Mouse (Mus musculus): Measurements from ENCODE around the gene Wfdc13.
"Not testable (repeated sequence)": the region's sequence is repeated elsewhere in the genome, so short reads cannot be mapped to it uniquely, and the experiment has no call there.

Wfdc13 gene

GRCm38 (mm10) chr2:164716194-164716786, 31.4 kb downstream of the Wfdc13 start:
- DNase-seq (ENCODE audit: low spot score): not testable (repeated sequence)

DNA sequence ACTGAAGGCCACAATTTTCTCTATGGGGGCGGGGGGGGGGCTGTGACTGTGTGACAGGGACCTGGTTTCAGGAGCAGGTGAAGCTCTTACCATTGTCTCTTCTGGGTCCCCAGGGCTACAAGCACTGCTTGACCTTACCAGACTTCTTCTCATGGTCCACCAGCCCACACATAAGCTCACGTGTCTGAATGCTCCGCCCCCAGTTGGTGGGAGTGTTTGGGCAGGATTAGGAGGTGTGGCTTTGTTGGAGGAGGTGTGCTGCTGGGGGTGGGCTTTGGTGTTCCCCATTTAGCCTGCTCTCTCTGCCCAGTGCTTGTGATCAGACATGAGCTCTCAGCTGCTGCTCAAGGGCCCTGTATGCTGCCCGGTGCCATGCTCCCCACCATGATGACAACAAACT, 38.4 kb downstream of the Wfdc13 start:
- no peak for DNase-seq (ENCODE audit: low spot score)

- peak; percentile 86 for DNase-seq (ENCODE audit: low spot score)
These were observed 41.1 kb downstream of the Wfdc13 start for GRCm38 (mm10) chr2:164725895-164726619.

DNA sequence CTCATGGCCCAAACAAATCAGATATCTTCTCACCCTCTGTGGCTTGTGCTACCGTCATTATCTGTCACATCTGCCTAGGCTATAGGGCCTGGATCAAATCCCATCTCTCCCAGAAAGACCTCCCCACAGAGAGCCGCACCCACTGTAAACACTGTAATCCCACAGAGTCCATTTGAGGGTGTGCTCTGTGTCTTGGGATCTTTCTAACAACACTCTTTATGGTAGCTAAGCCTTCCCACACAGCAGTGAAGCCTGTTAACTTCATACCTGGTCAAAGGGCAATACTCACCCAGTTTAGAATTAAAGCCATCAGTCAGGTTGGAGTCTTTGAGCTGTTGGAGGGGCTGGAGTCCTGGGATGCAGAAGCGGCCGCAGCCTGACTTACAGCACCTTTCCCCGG, 46.8 kb downstream of the Wfdc13 start:
- no peak for DNase-seq (ENCODE audit: low spot score)

- no peak for DNase-seq (ENCODE audit: low spot score)
These were observed 48.4 kb downstream of the Wfdc13 start for GRCm38 (mm10) chr2:164733259-164733658.

GRCm38 (mm10) chr2:164734839-164735238, 49.9 kb downstream of the Wfdc13 start:
- no peak for DNase-seq (ENCODE audit: low spot score)

- no peak for DNase-seq (ENCODE audit: low spot score)
These were observed 50.5 kb downstream of the Wfdc13 start for GRCm38 (mm10) chr2:164735446-164735845.

Data from testis, postnatal 10 days (tissue).